Mouse (Mus musculus) forebrain, embryonic 11.5 days (tissue): ENCODE measurements around the gene Stx2. TPM values are rescaled to one million over a fixed set of nuclear protein-coding genes. Genes with fewer than 3 reads are reported as not detected.
"Not testable (repeated sequence)": the region's sequence is repeated elsewhere in the genome, so short reads cannot be mapped to it uniquely, and the experiment has no call there.

Experiments
- ATAC-seq: fragments of 200-750 bp; cut with Nextera tagmentation; replicated peaks from 2 replicates; pipeline ENCODE4 v1.8.0; 2017; ENCODE audit warnings: moderate TSS enrichment; ENCODE audit not compliant: low FRiP score
- DNase-seq: peaks from one replicate; pipeline ENCODE4 v3.0.0-alpha.2; 2017; ENCODE audit warnings: low spot score
- H3K27ac ChIP-seq: fragments of 300-500 bp; sonication (generic); 2 replicates; pipeline ENCODE4 v1.5.1; 2014; ENCODE audit warnings: low read depth, low read length
- H3K27me3 ChIP-seq: fragments of 300-500 bp; sonication (generic); 2 replicates; pipeline ENCODE4 v1.6.1; 2014; ENCODE audit warnings: mild to moderate bottlenecking, low read length, mixed read lengths; ENCODE audit not compliant: control insufficient read depth, insufficient read depth
- H3K36me3 ChIP-seq: fragments of 300-500 bp; sonication (generic); 2 replicates; pipeline ENCODE4 v1.6.1; 2014; ENCODE audit warnings: mild to moderate bottlenecking, low read length, moderate library complexity, mixed read lengths; ENCODE audit not compliant: control insufficient read depth, insufficient read depth
- H3K4me1 ChIP-seq: fragments of 300-500 bp; sonication (generic); replicated peaks from 2 replicates; pipeline ENCODE4 v1.6.1; 2014; ENCODE audit warnings: low read length, mixed read lengths; ENCODE audit not compliant: control insufficient read depth, insufficient read depth
- H3K4me2 ChIP-seq: fragments of 300-500 bp; sonication (generic); 2 replicates; pipeline ENCODE4 v1.6.1; 2014; ENCODE audit warnings: low read depth, mild to moderate bottlenecking, low read length, moderate library complexity, mixed read lengths; ENCODE audit not compliant: severe bottlenecking
- H3K4me3 ChIP-seq: fragments of 300-500 bp; sonication (generic); 2 replicates; pipeline ENCODE4 v1.5.1; 2014; ENCODE audit warnings: low read depth, low read length
- H3K9ac ChIP-seq: fragments of 300-500 bp; sonication (generic); 2 replicates; pipeline ENCODE4 v1.6.1; 2014; ENCODE audit warnings: low read length
- H3K9me3 ChIP-seq: fragments of 300-500 bp; sonication (generic); 2 replicates; pipeline ENCODE4 v1.6.1; 2016; ENCODE audit warnings: low read length, mixed read lengths; ENCODE audit not compliant: control insufficient read depth
- WGBS: fragments of 180-500 bp; shearing (Covaris S2); extraction: QIAGEN DNeasy Blood & Tissue Kit; methylation state at CpG from one replicate; pipeline ENCODE4 v1.1.7; 2014; 5-methylcytosine and 5-hydroxymethylcytosine counted together
- polyA plus RNA-seq: library from polyadenylated mRNA; unstranded; fragments of >200 nt; fragmentation: Nextera tagmentation; extraction: Ambion mirVana; gene quantifications from 2 replicates; pipeline ENCODE4 v1.2.1, GENCODE M21; 2014

The Stx2 gene
- polyA plus RNA-seq, 1 experiment from 2014 or later, result 32.3 TPM

- no peak overlapping the region for H3K27ac ChIP-seq
- H3K27me3 ChIP-seq, result no peaks in the 10 kb centered on the region
- H3K9me3 ChIP-seq, result no peaks in the 10 kb centered on the region; the same call in 1 of the 2 replicates
- ATAC-seq (no peak), DNase-seq (no peak)
- H3K4me2 ChIP-seq, result no peak overlapping the region
- no peak overlapping the region for H3K9ac ChIP-seq
- no peak overlapping the region for H3K4me3 ChIP-seq
- no peaks in the 10 kb centered on the region for H3K36me3 ChIP-seq
- H3K4me1 ChIP-seq, result no peaks in the 10 kb centered on the region
- 72% methylated on average over 7 of the region's 7 CpGs for WGBS
Measured at GRCm38 (mm10) chr5:128980857-128981256, 27.5 kb downstream of the Stx2 start.

- Histone ChIP-seq H3K9ac (no peak overlapping the region), H3K4me2 (no peak overlapping the region), H3K36me3 (no peaks in the 10 kb centered on the region), H3K9me3 (no peaks in the 10 kb centered on the region; the same call in 1 of the 2 replicates), H3K4me1 (0 out of 2 replicates have a peak, but pooled peaks cover 1% of the 10 kb centered on the region), H3K4me3 (no peak overlapping the region), H3K27ac (no peak overlapping the region), H3K27me3 (no peaks in the 10 kb centered on the region)
- 100% methylated on average over 7 of the region's 7 CpGs for WGBS
- no peak for DNase-seq
- ATAC-seq, result no peak
Measured at GRCm38 (mm10) chr5:128978957-128979356, 29.4 kb downstream of the Stx2 start.

GRCm38 (mm10) chr5:128977466-128977865 is 30.9 kb downstream of the Stx2 start:
- not testable (repeated sequence) for H3K27me3 ChIP-seq, H3K27ac ChIP-seq, H3K4me3 ChIP-seq, H3K9me3 ChIP-seq, H3K36me3 ChIP-seq, ATAC-seq, H3K9ac ChIP-seq, DNase-seq, H3K4me1 ChIP-seq, H3K4me2 ChIP-seq
- 79% methylated on average over 1 of the region's 1 CpGs for WGBS

DNA sequence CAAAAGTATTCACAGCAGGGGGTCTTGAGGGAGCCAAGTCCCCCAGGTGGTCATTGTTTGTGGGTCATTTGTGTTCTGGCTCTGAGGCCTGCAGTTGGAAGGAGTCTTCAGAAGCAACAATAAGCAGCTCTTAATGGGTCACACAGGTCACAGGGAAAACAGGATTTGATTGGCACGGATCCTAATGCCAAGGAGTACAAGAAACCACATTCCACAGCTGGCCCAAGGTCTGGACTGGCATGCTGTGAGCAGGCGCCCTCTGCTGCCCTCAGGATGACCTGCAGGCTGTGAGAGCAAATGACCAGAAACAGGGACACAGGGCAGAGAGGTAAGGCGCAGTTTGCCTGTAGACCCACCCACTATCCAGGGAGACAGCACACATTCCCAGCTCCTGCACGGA is 32.1 kb downstream of the Stx2 start:
- H3K27me3 ChIP-seq, result no peaks in the 10 kb centered on the region
- H3K4me3 ChIP-seq, result no peak overlapping the region
- H3K27ac ChIP-seq, result no peak overlapping the region
- H3K36me3 ChIP-seq, result no peaks in the 10 kb centered on the region
- no peaks in the 10 kb centered on the region; the same call in 1 of the 2 replicates for H3K9me3 ChIP-seq
- DNase-seq (peak; percentile 72), ATAC-seq (peak; percentile 44; the same call in 1 of the 2 replicates)
- 0 out of 2 replicates have a peak, but pooled peaks cover 1% of the 10 kb centered on the region for H3K4me1 ChIP-seq
- H3K4me2 ChIP-seq, result no peak overlapping the region
- 12% methylated on average over 4 of the region's 4 CpGs for WGBS
- no peak overlapping the region for H3K9ac ChIP-seq

- H3K9me3 ChIP-seq, result no peaks in the 10 kb centered on the region
- ATAC-seq (no peak), DNase-seq (peak; percentile 86)
- H3K27ac ChIP-seq, result no peak overlapping the region
- H3K27me3 ChIP-seq, result no peaks in the 10 kb centered on the region
- 0 out of 2 replicates have a peak, but pooled peaks cover 1% of the 10 kb centered on the region for H3K4me1 ChIP-seq
- 26% methylated on average over 14 of the region's 14 CpGs for WGBS
- no peak overlapping the region for H3K4me3 ChIP-seq
- H3K4me2 ChIP-seq, result no peak overlapping the region
- no peak overlapping the region for H3K9ac ChIP-seq
- no peaks in the 10 kb centered on the region for H3K36me3 ChIP-seq
Measured at GRCm38 (mm10) chr5:128971298-128971697, 37.1 kb downstream of the Stx2 start.

DNA sequence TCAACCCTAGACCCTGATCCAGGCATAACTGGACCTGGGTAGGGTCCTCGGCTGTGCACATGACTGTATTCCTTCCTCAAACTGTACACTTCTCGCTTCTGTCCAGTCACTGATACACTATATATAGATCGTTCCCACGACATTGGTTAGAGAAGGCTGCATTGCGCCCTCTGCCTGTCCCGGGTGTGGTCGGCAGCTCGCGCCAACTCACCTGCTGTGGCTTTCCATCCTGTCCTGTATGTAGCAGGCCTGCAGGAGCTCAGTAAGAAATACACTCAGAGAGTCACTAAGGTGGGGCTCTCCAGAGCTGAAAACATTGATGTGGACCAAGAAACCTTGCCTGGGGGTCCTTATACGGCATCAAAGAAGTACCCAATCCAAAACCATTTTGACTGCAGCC is 37.5 kb downstream of the Stx2 start:
- 0 out of 2 replicates have a peak, but pooled peaks cover 1% of the 10 kb centered on the region for H3K4me1 ChIP-seq
- no peak overlapping the region for H3K9ac ChIP-seq
- DNase-seq (no peak), ATAC-seq (no peak)
- H3K4me3 ChIP-seq, result no peak overlapping the region
- 73% methylated on average over 10 of the region's 10 CpGs for WGBS
- no peak overlapping the region for H3K27ac ChIP-seq
- H3K36me3 ChIP-seq, result no peaks in the 10 kb centered on the region
- no peaks in the 10 kb centered on the region for H3K27me3 ChIP-seq
- H3K9me3 ChIP-seq, result no peaks in the 10 kb centered on the region
- H3K4me2 ChIP-seq, result no peak overlapping the region

- no peak overlapping the region for H3K4me2 ChIP-seq
- peaks cover 10% of the 10 kb centered on the region; the same call in 1 of the 2 replicates for H3K9me3 ChIP-seq
- no peaks in the 10 kb centered on the region for H3K4me1 ChIP-seq
- H3K27me3 ChIP-seq, result no peaks in the 10 kb centered on the region
- H3K27ac ChIP-seq, result no peak overlapping the region
- WGBS, result 44% methylated on average over 4 of the region's 4 CpGs
- DNase-seq (no peak), ATAC-seq (no peak)
- no peaks in the 10 kb centered on the region for H3K36me3 ChIP-seq
- no peak overlapping the region for H3K4me3 ChIP-seq
- H3K9ac ChIP-seq, result no peak overlapping the region
Measured at GRCm38 (mm10) chr5:128964353-128964752, 44.0 kb downstream of the Stx2 start.

DNA sequence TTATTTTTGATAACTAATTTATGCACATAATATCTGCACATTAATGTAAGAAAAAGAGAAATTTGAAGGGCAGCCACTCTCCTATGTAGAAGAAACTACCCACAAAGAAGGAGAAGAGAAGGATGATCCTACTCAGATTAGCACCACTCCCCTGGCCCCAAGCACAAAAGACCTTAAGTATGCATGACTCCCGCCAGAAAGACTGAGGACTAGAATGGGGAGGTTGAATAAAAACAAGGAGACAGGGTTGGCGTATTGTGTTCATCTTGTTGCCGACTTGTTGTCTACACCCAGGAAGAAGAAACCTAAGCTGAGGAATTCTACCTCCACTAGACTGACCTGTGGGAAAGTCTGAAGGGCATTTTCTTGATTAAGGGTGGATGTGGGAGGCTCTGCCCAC is 49.5 kb downstream of the Stx2 start:
- Histone ChIP-seq H3K4me3 (no peak overlapping the region), H3K9ac (no peak overlapping the region), H3K4me2 (no peak overlapping the region), H3K27me3 (no peaks in the 10 kb centered on the region), H3K27ac (no peak overlapping the region), H3K36me3 (no peaks in the 10 kb centered on the region), H3K4me1 (no peaks in the 10 kb centered on the region), H3K9me3 (peaks cover 10% of the 10 kb centered on the region; the same call in 1 of the 2 replicates)
- DNase-seq (no peak), ATAC-seq (no peak)
- 83% methylated on average over 3 of the region's 3 CpGs for WGBS

DNA sequence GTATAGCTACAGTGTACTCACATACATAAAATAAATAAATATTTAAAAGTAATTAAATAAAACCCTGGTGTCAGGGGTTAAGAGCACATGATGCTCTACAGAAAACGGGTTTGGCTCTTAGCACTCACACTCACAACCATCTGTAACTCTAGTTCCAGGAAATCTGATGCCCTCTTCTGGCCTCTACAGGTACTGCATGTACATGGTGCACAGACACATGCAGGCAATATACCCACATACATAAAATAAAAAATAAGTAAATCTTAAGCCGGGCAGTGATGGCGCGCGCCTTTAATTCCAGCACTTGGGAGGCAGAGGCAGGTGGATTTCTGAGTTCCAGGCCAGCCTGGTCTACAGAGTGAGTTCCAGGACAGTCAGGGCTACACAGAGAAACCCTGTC is 54.0 kb downstream of the Stx2 start:
- not testable (repeated sequence) for H3K4me3 ChIP-seq, ATAC-seq, H3K27ac ChIP-seq, H3K27me3 ChIP-seq, DNase-seq, H3K36me3 ChIP-seq, H3K9ac ChIP-seq, H3K9me3 ChIP-seq, H3K4me2 ChIP-seq, H3K4me1 ChIP-seq
- 87% methylated on average over 5 of the region's 5 CpGs for WGBS
